Mouse (Mus musculus): ENCODE results near the gene Nts.
A peak's percentile ranks its signal among the peaks of the same experiment; 100 is the strongest.

DNA sequence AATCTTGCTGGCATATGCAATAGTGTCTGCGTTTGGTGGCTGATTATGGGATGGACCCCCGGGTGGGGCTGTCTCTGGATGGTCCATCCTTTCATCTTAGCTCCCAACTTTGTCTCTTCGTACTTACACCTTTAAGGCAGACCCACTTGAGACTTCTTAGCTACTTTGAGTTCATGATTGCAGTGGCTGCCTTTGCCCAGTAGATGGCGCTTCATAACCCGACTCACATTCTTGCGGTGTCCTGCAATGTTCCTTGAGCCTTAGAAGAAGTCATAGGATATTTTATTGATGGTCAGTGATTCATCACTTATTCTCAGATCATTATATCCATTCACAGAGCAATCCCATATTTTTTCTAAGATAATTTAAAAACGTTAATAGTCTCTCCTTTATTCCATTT, 38.5 kb downstream of the Nts start:
- TF ChIP-seq CTCF (IDR thresholded peaks at IDR 0.05; ENCODE audit: low read depth): peak; percentile 78
- no peak for TF ChIP-seq EP300 (IDR thresholded peaks at IDR 0.05; ENCODE audit: low read depth)

Measured in heart, postnatal 0 days (tissue).